Mouse (Mus musculus): Measurements from ENCODE around the gene Plk1.

- no peak for TF ChIP-seq CTCF (IDR thresholded peaks at IDR 0.05; ENCODE audit: insufficient read depth, low read length)
- TF ChIP-seq POLR2A (IDR thresholded peaks at IDR 0.05; ENCODE audit: borderline replicate concordance, extremely low read depth, low read depth, low read length) = peak; percentile 75; the same call in 1 of the 2 replicates
Measured at GRCm38 (mm10) chr7:122132497-122133337, 26.5 kb upstream of the Plk1 start, which contains the start of the genes Palb2 and Dctn5.

Data from lung, adult 2 months (tissue).